Mouse (Mus musculus) MEL (cell line): ENCODE results near the gene 2610528J11Rik. TPM values are rescaled to one million over a fixed set of nuclear protein-coding genes. Genes with fewer than 3 reads are reported as not detected.

Experiments used
- DNase-seq: peaks from one replicate; pipeline ENCODE4 v3.0.0; 2011; ENCODE audit warnings: low read depth, low spot score
- H3K27ac ChIP-seq: 2 replicates; pipeline ENCODE4 v1.5.1; 2012; ENCODE audit warnings: low read depth, mild to moderate bottlenecking, control low read depth, low read length, moderate library complexity; ENCODE audit not compliant: control insufficient read depth
- H3K27me3 ChIP-seq, 2 experiments: fragments of 150-350 bp in 1 of 2; sonication (generic) in 1 of 2; 2 replicates each; pipeline ENCODE4 v1.6.1; 2012; ENCODE audit warnings: low read length in 2 of 2, mild to moderate bottlenecking in 2 of 2, improper control_type of control experiment in 1 of 2, moderate library complexity in 1 of 2; ENCODE audit not compliant: insufficient read depth in 2 of 2, control insufficient read depth in 1 of 2
- H3K36me3 ChIP-seq, 2 experiments: 2 replicates each; pipeline ENCODE4 v1.6.1; 2012 to 2014; ENCODE audit warnings: low read length in 2 of 2, improper control_type of control experiment in 1 of 2, inconsistent platforms in 1 of 2, mild to moderate bottlenecking in 1 of 2; ENCODE audit not compliant: insufficient read depth in 2 of 2, control insufficient read depth in 1 of 2
- H3K4me1 ChIP-seq, 2 experiments: fragments of 150-350 bp in 1 of 2; sonication (generic) in 1 of 2; 2 replicates each; pipeline ENCODE4 v1.6.1; 2012; ENCODE audit warnings: low read length in 2 of 2, improper control_type of control experiment in 1 of 2, mild to moderate bottlenecking in 1 of 2; ENCODE audit not compliant: insufficient read depth in 2 of 2, control insufficient read depth in 1 of 2
- H3K4me3 ChIP-seq, 2 experiments: fragments of 150-350 bp in 1 of 2; sonication (generic) in 1 of 2; 2 replicates each; pipeline ENCODE4 v1.5.1; 2012; ENCODE audit warnings: low read depth in 2 of 2, low read length in 2 of 2, mild to moderate bottlenecking in 2 of 2, moderate library complexity in 2 of 2, control low read depth in 1 of 2, improper control_type of control experiment in 1 of 2; ENCODE audit not compliant: control insufficient read depth in 1 of 2, insufficient read depth in 1 of 2
- H3K79me2 ChIP-seq: 2 replicates; pipeline ENCODE4 v1.6.1; 2012; ENCODE audit warnings: mild to moderate bottlenecking, low read length, moderate library complexity; ENCODE audit not compliant: control insufficient read depth, poor library complexity, insufficient read depth
- H3K9ac ChIP-seq: 2 replicates; pipeline ENCODE4 v1.6.1; 2012; ENCODE audit warnings: low read depth, mild to moderate bottlenecking, control low read depth, low read length, moderate library complexity; ENCODE audit not compliant: control insufficient read depth, poor library complexity, severe bottlenecking
- H3K9me3 ChIP-seq: fragments of 150-350 bp; sonication (generic); replicated peaks from 2 replicates; pipeline ENCODE4 v1.6.1; 2012; ENCODE audit warnings: mild to moderate bottlenecking, low read length, improper control_type of control experiment, moderate library complexity; ENCODE audit not compliant: insufficient read depth
- BHLHE40 ChIP-seq: IDR thresholded peaks from 2 replicates; pipeline ENCODE4 v1.6.1; 2012; ENCODE audit warnings: low read depth, mild to moderate bottlenecking, inconsistent platforms, low read length, improper control_type of control experiment, borderline replicate concordance
- ELF1 ChIP-seq: IDR thresholded peaks from 2 replicates; pipeline ENCODE4 v1.6.1; 2014; ENCODE audit warnings: low read depth, mild to moderate bottlenecking, inconsistent platforms, low read length, improper control_type of control experiment, moderate library complexity
- GABPA ChIP-seq: IDR thresholded peaks from 2 replicates; pipeline ENCODE4 v1.6.1; 2012; ENCODE audit warnings: low read depth, mild to moderate bottlenecking, inconsistent platforms, low read length, improper control_type of control experiment, moderate library complexity
- GATA1 ChIP-seq: IDR thresholded peaks from 2 replicates; pipeline ENCODE4 v1.6.1; 2011; ENCODE audit warnings: low read depth, low read length, improper control_type of control experiment
- JUND ChIP-seq: IDR thresholded peaks from 2 replicates; pipeline ENCODE4 v1.6.1; 2011; ENCODE audit warnings: low read depth, mild to moderate bottlenecking, improper control_type of control experiment, low read length
- KAT2A ChIP-seq: conservative IDR thresholded peaks from 2 replicates; pipeline ENCODE4 v1.6.1; 2012; ENCODE audit warnings: low read depth, low read length, improper control_type of control experiment, inconsistent platforms
- MAX ChIP-seq: IDR thresholded peaks from 2 replicates; pipeline ENCODE4 v1.6.1; 2011; ENCODE audit warnings: low read length, improper control_type of control experiment
- MEF2A ChIP-seq: IDR thresholded peaks from 2 replicates; pipeline ENCODE4 v1.6.1; 2014; ENCODE audit warnings: low read depth, mild to moderate bottlenecking, inconsistent platforms, low read length, improper control_type of control experiment; ENCODE audit not compliant: poor library complexity, insufficient replicate concordance, severe bottlenecking; ENCODE audit errors: extremely low read depth
- MYC ChIP-seq: IDR thresholded peaks from 2 replicates; pipeline ENCODE4 v1.6.1; 2011; ENCODE audit warnings: low read depth, mild to moderate bottlenecking, low read length, improper control_type of control experiment, moderate library complexity
- RAD21 ChIP-seq: IDR thresholded peaks from 2 replicates; pipeline ENCODE4 v1.6.1; 2011; ENCODE audit warnings: mild to moderate bottlenecking, low read depth, low read length, improper control_type of control experiment
- SMC3 ChIP-seq: IDR thresholded peaks from 2 replicates; pipeline ENCODE4 v1.6.1; 2011; ENCODE audit warnings: low read depth, low read length, improper control_type of control experiment
- TAL1 ChIP-seq: IDR thresholded peaks from 2 replicates; pipeline ENCODE4 v1.6.1; 2012; ENCODE audit warnings: mild to moderate bottlenecking, inconsistent platforms, low read length, moderate library complexity, mixed read lengths
- ZKSCAN1 ChIP-seq: IDR thresholded peaks from 2 replicates; pipeline ENCODE4 v1.6.1; 2012; ENCODE audit warnings: low read depth, mild to moderate bottlenecking, inconsistent platforms, low read length, improper control_type of control experiment, moderate library complexity
- ZNF384 ChIP-seq: IDR thresholded peaks from 2 replicates; pipeline ENCODE4 v1.6.1; 2012; ENCODE audit warnings: low read depth, mild to moderate bottlenecking, inconsistent platforms, low read length, improper control_type of control experiment
- polyA plus RNA-seq, 2 experiments: library from polyadenylated mRNA; stranded (reverse) in 1 of 2; unstranded in 1 of 2; fragments of >175 nt in 1 of 2; fragments of >200 nt in 1 of 2; gene quantifications; 2 replicates each; pipeline versions ENCODE4 v1.2.1 to v1.2.4; 2012; ENCODE audit warnings: low replicate concordance in 2 of 2, low read depth in 1 of 2; ENCODE audit not compliant: insufficient read length in 2 of 2, insufficient read depth in 1 of 2, missing spikeins in 1 of 2
- total RNA-seq: library from RNA; depleted of rRNA; stranded (reverse); fragments of 300-350 nt; gene quantifications from 2 replicates; pipeline ENCODE4 v1.2.3, GENCODE M21; 2012; rRNA removed

2610528J11Rik gene
- total RNA-seq (not detected in 2 replicates), polyA plus RNA-seq (not detected)

- H3K4me1 ChIP-seq, result no peaks in the 10 kb centered on the region
- no peaks in the 10 kb centered on the region for H3K36me3 ChIP-seq
- H3K27me3 ChIP-seq, result peaks cover 3 to 10% of the 10 kb centered on the region in 2 experiments
- H3K4me3 ChIP-seq, result no peak within 1 kb of the TSS
- TF ChIP-seq SMC3 (no peak), RAD21 (no peak)
- TF ChIP-seq, all 39 proteins: peak for 0
- Histone ChIP-seq H3K9ac (no peak within 1 kb of the TSS), H3K79me2 (no peaks in the 10 kb centered on the region), H3K9me3 (no peaks in the 10 kb centered on the region), H3K27ac (no peak within 1 kb of the TSS)
- no peak for DNase-seq
Measured at GRCm38 (mm10) chr4:118526408-118527334, at the start of gene 2610528J11Rik. 2610528J11Rik (plus strand) TSS chr4:118526999.

DNA sequence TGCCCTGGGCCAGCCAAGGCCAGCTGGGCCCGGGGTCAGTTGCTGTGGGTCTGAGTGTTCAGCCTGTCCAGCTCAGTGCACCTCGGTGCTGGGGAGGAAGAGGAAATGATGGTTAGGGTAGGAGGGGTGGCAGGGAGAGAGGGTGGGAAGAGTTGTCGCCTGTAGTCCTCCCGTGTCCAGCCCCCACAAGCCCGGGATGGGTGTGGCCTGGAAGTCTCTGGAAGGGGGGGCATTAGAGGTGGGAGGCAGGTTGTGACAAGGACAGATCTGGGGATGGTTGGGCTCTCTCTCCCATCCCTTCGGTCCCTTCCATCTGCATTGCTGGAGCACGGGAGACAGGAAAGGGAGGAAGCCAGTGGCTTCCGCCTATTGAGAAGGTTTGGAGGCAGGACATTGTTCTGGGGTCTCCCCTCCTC lies 37.1 kb upstream of the 2610528J11Rik start, which contains the start of gene Tie1:
Gene Tie1 (minus strand): TSS at position 345 of the 416 bp plus-strand sequence.
- DNase-seq, result no peak
- Histone ChIP-seq H3K79me2 (no peaks in the 10 kb centered on the region), H3K9ac (no peak within 1 kb of the TSS), H3K27me3 (no peaks in the 10 kb centered on the region; a peak in 1 of 4 replicates), H3K4me3 (no peak within 1 kb of the TSS), H3K27ac (no peak within 1 kb of the TSS), H3K9me3 (no peaks in the 10 kb centered on the region), H3K4me1 (no peaks in the 10 kb centered on the region), H3K36me3 (no peaks in the 10 kb centered on the region)
- TF ChIP-seq ZNF384, result no peak
- no peak for TF ChIP-seq ZKSCAN1
- TF ChIP-seq JUND, result no peak
- TF ChIP-seq KAT2A, result no peak
- no peak for TF ChIP-seq MEF2A
- no peak for TF ChIP-seq GABPA

- no peaks in the 10 kb centered on the region for H3K4me1 ChIP-seq
- H3K36me3 ChIP-seq, result no peaks in the 10 kb centered on the region
- DNase-seq, result no peak
- H3K9ac ChIP-seq, result no peak overlapping the region
- no peaks in the 10 kb centered on the region for H3K79me2 ChIP-seq
- no peak for TF ChIP-seq GATA1
- no peak for TF ChIP-seq TAL1
- TF ChIP-seq BHLHE40, result no peak
- TF ChIP-seq GABPA, result no peak
- TF ChIP-seq MYC, result no peak
- no peak for TF ChIP-seq MAX
- TF ChIP-seq ELF1, result no peak
- H3K27me3 ChIP-seq, result no peaks in the 10 kb centered on the region; a peak in 1 of 4 replicates
- H3K27ac ChIP-seq, result no peak overlapping the region
- H3K4me3 ChIP-seq, result no peak overlapping the region
- no peaks in the 10 kb centered on the region for H3K9me3 ChIP-seq
Measured at GRCm38 (mm10) chr4:118490461-118490860, 36.3 kb upstream of the 2610528J11Rik start.
